Mouse (Mus musculus) right cerebral cortex, postnatal 14 days (tissue): ENCODE data around the gene Tbl1xr1.

Source experiments
- DNase-seq: peaks from one replicate; pipeline ENCODE4 v3.0.0; 2022

The Tbl1xr1 gene

DNA sequence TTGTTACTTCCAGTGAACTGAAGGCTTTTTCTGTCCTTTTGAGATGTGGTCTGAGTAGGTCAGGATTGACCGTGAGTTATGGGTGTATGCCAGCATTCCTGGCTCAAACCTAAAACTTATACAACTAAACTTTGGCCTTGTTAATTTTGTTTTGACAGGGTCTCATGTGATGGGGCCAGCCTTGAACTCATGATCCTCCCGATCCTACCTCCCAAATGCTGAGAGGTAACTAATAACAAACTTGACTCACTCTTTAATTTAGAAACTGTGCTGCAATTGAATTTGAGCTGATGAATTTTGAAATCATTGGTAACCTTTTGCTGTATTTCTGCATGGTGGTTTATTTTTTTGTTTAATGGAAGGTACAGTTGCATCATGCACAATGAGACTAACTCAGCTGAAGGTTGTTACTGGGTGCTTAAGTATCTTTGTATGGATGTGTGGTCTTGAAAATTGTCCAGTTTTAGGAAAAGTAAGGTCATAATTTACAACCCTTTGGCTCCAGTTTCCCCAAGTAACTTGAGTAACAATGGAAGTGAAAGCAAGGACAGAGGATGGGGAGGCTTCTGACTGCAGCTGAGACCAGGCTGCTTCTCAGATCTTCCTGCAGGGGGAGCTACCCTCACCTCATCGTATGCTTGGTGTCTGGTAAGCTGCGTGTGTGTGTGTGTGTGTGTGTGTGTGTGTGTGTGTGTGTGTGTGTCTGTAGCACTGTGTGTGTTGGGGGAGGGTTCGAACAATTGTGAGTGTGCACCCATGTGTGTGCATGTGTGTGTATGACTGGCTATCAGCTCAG lies 66.6 kb downstream of the Tbl1xr1 start:
- no peak for DNase-seq

DNA sequence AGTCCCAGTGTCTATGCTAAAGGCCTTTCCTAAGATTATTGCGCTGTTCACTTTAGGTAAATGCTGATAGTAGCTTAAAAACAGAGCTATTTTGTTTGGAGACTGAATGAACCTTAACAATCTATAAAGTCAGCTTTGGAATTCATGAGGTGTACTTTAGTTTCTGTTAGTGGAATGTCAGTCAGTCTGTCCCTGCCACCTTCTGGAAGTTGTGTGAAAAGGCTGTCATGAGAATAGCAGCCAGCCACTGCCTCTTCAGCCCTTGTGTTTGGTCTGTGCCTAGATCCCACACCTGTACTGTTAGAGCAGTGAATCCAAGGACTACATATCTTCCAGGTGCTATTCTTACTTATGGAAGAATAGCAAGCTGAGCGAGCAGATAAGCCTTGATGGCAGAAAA lies 67.8 kb downstream of the Tbl1xr1 start:
- no peak for DNase-seq

DNA sequence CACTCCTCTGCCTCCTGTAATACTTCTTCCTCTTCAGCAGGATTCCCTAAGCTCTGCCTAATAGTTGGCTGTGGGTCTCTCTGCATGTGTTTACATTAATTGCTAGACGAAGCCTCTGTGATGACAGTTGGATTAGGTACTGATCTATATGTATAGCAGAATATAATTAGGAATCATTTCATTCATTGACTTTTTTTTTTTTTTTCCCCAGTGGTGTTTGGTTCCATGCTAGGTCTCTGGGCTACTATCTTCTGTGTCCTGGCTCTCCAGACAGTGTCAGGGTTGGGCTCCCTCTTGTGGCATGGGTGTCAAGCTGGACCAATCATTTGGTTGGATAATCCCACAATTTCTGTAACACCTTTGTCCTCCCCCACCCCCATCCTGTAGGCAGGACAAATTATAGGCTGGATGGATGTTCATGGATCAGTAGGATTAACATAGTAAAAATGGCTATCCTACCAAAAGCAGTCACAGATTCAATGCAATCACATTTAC lies 71.0 kb downstream of the Tbl1xr1 start:
- DNase-seq, result no peak

DNA sequence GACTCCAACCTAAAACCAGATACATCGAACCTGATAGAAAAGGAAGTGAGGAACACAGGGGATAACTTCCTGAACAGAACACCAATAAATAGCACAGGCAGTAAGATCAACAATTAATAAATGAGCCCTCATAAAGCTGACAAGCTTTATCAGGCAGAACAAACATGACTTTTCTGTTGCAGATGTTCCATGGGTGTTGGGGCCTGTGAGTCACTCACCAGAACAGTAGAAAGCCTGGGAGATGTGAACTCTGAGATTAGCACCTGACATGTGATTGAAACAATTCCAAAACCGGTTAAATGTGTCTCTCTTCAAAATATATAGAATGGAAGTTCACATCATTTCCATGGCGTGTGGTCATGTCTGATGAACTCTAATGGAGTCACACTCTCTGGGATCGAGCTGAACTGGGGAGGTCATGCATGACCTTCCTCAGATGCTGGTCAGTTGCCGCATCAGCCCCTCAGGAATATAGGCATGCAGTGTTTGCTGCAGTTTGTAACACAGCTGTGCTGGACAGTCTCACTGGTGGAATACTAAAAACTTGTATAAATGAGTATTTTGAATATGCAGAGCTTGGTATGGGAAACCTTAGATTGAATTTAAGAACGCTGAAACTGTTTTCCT lies 72.0 kb downstream of the Tbl1xr1 start:
- no peak for DNase-seq

DNA sequence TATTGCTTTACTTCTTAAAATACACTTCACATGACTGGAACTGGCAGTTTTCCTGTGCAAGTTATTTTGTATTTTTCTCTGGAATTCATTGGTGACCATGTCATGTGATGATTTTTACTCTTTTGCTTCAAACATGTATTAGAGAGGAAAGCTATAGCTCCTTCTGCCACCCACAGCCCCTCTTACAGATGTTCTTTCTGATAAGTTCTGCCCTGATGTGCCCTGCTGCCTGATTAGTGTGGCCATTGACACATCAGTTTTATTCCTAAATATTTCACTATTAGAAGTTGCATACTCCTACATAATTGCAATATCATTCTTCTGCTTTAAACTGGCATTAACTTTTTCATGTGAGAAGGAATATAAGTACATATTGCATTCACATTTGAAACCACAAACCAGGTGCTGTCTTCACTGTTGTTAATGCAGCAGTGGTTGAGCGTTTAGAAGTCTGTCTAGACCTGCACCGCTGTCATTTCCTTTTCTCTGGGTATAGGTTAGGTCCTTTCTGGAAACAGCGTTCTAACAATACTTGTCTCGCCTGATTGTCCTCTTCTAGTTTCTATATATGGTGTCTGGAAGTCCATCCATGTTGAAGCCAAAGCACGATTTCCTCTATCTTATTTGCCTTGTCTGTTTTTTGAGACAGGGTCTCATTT lies 74.5 kb downstream of the Tbl1xr1 start:
- DNase-seq, result no peak

DNA sequence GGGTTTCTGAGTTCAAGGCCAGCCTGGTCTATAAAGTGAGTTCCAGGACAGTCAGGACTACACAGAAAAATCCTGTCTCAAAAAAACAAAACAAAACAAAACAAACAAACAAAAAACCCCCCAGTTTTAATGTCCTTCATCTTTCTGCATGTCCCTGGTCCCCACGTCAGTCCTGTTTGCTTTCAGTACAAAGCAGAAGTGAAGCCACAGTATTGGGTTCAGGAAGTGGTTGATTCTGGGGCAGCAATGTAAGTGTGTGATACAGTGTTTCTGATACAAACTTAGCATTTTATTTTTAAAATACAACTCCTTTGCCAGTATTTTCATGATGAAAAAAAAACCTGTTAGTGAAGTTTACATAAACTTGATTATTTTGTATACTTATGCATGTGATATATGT lies 76.3 kb downstream of the Tbl1xr1 start:
- no peak for DNase-seq

DNA sequence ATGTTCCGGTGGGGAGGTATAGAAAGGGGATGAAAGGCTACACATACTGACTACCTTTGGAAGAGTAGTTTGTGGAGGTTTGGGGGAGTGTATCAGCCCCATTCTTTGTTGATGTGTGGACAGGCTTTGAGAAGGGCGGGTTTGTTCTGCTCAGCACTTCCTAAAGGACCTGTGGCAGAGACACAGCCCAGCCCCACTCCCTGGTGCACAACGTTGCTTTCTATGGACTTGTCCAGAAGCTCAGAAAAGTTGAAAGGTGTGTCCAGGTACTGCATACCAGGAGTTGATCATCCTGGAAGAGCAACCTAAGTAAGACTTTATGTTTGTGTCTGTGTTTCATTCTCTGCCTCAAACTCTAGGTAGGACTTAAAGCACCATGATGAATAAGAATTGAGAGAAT lies 78.1 kb downstream of the Tbl1xr1 start:
- no peak for DNase-seq

DNA sequence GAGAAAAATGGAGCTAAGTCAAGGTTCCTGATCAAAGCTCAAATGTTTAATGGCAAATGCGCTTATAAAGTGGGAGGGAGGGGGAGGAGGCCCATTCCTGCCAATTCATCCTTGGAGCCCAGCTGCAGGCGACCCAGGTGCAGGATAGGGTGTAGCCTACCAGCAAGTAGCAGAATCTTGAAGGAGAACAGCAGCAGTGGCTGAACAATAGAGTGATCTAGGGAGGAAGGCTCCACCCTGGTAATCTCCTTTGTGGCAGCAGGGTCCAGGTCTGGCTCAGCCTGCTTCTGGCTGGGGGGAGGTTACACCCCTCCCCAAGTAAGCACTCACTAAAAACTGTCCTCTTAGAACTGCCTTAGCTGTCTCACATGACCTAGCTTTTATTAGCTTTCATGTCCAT lies 79.9 kb downstream of the Tbl1xr1 start:
- DNase-seq, result no peak

DNA sequence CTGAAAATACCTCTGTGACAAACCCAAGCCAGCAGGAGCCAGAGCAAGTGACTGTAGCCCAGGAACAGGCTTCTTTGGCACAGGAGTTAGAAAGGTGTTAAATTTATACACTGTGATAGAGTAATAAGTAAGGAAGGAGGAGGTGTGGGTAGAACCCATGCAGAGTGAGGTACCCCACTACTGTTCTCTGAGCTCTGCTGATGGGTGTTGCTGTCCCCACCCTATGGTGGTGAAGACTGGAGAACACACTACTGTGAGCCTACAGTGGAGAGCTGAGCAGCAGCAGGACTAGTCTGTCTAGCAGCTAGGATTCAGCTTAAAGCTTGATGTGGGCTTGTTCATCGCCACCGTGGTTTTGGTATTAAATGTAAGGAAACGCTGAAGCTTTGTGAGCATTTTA lies 86.5 kb downstream of the Tbl1xr1 start:
- no peak for DNase-seq

DNA sequence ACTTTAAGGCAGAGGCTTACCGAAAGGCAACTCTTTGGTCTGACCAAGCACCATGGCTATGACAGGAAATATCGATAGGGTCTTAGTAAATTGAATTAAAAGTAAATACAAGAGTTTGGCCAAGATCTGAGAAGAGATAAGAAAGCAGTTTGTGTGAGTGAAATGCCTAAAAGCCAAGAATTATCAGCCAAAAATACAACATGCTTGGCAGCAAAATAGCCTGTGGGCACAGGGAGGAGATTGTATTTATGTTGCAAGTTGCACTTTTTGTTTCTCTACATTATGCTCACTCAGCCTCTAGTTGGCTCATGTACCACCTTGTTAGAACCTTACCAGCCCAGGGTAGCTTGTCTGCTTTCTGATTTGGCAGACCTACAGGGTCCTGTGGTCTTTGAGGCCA lies 91.4 kb downstream of the Tbl1xr1 start:
- DNase-seq, result no peak

DNA sequence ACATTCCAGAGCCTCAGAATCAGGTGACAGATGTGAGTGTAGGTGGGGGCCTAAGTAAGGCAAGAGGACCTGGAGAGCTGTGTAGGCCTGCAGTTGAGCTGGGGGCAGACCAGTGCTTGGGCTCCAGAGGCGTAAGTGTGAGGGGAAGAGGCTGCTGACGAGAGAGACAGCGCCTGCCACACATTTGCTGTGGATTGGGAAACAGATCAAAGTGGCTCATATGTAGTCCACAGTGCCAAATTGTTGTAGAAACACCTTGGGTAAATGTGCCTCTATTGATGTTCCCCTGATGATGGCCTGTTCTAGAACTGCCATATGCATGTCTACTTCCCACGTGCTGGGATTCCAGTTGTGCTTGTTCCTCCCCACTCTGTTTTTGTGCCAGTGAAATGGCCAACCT lies 92.0 kb downstream of the Tbl1xr1 start:
- no peak for DNase-seq

DNA sequence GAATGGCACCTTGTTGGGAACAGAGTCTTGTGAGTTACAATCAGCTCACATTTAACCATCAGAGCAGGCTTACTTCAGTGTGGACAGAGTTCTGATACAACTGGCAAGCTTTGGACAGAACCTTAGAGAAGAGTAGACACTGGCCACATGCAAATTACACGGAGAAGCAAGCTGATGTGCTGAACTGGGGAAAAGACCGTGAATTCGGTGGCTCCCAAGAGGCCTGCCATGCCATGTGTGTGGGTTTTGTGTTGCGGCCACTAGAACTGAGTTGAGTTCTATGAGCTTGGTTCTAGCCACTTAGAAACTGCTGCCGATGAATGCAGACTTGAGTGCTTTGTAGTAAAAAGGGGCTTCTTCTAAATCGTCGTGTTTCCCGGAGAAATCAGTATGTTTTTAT lies 95.1 kb downstream of the Tbl1xr1 start:
- DNase-seq, result no peak

DNA sequence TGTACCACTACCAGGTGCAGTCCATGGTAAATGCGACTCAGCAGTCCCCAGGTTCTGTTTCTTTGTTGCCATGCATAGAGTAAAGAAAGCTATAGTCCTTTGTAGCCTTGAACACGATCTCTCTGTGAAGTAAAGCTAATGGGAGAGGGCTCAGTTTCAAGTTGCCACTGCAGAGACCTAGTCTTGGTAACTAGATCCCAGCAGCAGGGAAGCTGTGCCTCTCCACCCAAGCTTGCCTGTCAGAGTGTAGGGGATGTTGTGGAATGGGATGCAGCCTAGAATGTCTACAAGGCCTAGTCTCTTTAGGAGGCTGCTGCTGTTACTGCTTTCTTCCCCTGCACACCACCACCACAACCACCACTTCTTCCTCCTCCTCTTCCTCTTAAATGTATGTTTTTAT lies 96.0 kb downstream of the Tbl1xr1 start:
- no peak for DNase-seq

DNA sequence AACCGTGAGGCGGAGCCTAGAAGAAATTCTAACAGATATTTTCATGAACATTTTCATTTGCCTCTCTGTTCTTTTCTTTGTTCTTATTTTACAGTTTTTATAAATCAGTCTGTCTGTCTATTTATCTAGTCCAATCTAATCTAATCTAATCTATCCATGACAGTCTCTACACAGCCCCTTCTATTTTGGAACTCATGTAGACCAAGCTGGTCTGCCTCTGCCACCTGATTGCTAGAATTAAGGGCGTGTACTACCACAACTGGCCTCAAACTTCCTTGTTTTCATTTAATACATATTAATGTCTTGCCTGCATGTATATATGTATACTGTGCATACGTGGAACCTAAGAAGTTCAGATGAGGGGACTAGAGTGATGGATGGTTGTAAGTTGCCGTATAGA lies 96.7 kb downstream of the Tbl1xr1 start:
- DNase-seq, result no peak

DNA sequence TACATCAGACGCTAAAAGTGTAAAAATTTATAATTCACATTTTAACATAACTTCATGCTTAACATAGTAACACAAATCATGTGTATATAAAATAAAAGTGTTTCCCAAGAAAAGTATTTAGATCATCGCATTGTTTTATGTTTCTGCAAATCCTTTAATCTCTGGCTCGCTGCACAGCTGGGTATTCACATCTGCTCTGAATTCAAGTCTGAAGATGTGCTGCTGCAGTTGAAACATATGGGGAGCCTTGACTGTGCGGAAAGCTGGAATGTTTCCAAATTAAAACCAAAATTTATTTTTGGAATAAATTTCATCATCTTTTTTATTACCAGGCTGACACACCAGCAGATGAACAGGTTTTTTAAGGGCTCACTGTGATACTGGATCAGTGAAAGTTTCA lies 97.8 kb downstream of the Tbl1xr1 start:
- no peak for DNase-seq

DNA sequence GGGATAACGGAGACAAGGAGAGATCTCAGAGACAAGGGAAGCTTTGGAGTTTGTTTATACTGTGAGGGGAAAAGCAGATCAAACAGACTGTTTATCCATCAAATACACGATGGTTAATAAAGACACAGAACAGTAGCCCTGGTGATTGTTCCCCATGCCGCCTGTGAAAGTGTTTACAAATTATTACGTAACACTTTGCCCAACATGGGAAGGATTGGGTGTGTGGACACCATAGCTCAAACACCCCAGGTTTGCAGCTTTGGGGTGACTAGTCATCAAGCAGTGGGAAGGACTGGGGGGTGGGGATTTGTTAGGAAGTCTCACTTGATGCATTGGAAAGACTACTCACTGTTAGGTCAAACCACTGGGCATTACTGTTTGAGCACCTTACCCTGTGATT lies 103.6 kb downstream of the Tbl1xr1 start:
- no peak for DNase-seq

DNA sequence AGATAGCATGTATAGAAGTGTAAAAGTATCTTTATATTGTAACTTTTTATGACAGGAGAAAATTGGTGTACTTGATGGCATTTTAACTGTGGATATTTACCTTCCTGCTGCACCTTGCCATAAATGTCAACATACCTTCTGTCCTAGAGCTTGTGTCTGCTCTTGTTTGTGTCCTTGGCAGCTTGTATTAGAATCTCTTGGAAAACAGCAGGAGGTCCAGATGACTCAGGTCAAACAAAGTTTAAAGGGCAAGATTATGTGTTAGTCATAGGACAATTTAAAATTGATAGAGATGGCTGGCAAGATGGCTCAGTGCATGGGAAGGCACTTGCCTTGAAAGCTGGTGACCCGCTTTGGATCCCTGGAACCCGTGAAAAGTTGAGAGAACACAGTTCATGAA lies 104.6 kb downstream of the Tbl1xr1 start:
- DNase-seq, result no peak

DNA sequence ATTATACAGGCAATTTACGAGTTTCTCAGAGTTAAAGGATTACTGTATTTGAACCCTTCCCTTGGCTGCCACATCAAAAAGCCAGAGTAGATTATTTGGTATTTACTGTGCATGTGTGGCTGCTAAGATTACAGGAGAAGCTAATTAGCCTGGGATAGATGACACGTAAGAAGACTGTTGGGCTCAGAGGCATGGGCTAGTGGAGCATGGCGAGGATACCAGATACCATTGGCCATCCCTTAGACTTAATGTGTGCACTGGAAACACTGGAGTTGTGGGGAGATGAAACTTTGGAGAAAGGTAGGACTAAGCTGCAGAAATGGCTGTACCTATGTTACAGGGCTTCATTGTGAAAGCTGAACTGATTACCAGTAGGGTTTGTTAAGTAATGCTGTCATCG lies 108.8 kb downstream of the Tbl1xr1 start:
- no peak for DNase-seq

DNA sequence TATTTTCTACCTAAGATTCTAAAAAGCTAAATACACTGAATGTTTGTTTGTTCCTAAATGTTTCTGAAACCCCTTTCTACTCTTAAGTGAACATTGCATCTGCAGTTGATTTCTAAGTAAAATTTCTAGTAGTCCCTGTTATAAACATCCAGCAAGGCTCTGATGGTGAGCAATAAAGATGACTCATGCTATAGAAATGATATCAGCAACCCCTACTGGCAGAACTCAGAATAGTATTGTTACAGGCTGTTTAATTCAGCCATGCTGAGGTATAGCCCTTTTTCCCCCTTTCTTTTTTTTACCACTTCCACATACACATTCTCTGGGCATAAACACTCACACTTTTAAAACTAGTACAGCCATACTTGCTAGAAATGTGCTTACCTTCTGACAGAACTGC lies 114.0 kb downstream of the Tbl1xr1 start:
- no peak for DNase-seq

DNA sequence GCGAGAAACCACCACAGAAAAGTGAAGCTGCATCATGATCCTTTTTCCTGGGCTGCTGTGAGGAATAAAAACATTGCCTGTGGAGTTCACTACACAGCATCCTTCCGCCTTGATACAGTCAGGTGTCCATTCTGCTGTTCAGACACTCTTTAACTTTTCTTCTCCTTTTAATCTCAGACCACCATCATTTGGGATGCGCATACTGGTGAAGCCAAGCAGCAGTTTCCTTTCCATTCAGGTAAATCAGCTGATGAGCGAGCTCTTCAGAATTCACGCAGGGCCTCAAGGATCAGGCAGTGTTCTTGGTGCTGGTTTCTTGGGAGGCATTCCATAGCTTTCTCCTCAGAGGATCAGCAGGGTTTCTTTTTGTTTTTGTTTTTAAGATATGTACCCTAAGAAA lies 116.5 kb downstream of the Tbl1xr1 start:
- DNase-seq, result no peak

DNA sequence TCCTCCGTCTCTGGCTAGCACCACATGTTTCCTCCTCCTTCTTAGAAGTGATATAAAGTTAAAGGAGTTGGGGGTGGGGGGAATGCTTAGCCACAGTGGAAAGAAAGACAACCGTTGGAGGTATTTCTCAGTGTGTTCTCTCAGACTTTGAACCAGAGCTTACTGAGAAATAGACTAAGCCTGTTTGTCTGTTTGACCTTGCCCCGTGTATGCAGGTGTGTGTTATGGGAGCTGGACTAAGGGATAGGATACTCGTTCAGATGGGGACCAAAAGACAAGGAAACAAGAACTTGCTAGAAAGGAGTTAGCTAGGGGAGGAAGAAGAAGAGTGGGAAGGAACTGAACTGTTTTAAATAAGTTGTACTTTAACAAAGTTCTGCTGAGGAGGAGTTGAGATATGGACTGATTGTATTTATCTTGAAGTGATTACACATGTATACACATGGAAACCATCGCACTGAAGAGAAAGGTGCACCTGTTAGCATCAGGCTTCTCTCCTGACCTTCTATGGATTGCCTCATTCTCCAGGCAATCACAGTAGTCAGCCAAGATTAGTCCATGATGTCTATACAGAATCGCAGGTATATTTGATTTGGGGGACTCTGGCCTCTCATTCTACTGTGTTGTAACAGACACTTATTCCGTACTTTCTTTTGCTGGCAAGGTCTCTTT lies 117.9 kb downstream of the Tbl1xr1 start:
- no peak for DNase-seq

DNA sequence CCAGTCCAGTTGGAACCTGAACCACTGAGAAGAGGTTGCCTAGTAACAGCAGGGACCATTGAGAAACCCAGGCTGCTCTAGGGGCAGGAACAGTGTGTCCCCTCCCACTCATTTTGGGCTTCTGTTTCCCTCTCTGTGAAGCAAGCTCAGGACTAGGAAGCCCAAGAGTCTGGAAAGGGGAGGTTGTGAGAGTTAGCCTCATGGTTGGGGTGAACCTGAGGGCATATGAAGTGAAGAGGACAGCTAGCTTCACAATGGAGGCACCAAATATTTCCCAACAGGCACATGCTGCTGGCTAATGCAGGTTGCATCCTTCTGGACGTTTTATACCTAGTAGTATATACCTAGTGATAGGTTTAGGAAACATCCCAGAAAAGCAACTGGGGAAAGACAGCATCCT lies 122.3 kb downstream of the Tbl1xr1 start:
- DNase-seq, result no peak

DNA sequence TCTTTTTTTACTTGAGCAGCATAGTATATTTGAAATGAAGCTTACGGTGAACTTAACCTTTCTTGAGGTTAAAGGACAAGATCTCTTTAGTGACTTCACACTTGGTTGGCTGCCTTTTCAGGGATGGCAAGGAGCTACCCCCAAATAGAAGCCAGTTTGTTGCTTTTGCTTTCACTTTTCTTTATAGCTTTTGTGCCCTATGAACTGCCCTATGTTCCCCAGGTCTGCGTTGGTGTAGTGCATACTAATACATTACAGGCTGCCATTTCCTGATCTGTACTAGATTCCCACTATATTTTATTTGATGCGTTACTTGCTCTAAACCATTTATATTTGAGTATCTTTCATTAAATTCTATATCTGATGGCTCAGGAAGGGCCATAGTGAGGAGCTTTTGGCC lies 127.7 kb downstream of the Tbl1xr1 start:
- no peak for DNase-seq

DNA sequence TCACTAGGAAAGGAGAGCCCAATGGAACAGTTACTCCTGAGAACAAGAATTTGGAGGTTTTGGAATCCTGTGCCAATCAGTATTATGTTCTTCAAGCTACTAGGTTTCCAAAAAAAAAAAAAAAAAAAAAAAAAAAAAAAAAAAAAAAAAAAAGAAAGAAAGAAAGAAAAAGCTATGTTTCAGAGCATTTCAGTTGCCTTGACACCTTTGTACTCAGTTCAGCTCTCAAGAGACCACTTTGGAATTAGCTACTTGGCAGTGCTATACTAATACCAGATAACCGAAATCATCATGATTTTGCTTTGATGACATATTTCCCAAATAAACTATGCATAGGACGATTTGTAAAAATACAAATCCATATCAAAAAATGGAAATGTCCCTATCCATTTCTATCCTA lies 145.1 kb downstream of the Tbl1xr1 start:
- DNase-seq, result no peak
